Mouse (Mus musculus) urinary bladder, postnatal 10 days (tissue): Measurements from ENCODE around the gene Hepacam2.
"Not testable (repeated sequence)": the region's sequence is repeated elsewhere in the genome, so short reads cannot be mapped to it uniquely, and the experiment has no call there.

Experiments
- DNase-seq: peaks from one replicate; pipeline ENCODE4 v3.0.0; 2022; ENCODE audit warnings: low spot score

Gene Hepacam2

DNA sequence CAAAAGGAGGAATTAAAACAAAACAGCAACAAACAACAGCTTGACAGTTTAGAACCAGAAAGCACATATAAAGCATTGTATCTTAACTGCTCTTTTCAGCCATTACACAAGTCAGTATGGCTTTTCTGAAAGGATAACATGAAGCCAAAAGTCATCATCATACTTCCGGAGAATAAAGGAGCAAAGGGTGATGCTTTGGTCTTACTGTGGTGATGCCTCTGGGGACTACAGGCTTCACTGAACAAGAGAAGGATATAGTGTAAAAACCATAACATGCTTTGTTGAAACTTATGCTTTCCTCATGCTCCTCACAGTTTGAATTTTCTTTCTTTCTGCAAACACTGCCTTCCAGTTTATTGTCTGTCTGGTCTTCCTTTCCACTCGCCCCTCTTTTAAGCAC, 34.5 kb downstream of the Hepacam2 start:
- no peak for DNase-seq

DNA sequence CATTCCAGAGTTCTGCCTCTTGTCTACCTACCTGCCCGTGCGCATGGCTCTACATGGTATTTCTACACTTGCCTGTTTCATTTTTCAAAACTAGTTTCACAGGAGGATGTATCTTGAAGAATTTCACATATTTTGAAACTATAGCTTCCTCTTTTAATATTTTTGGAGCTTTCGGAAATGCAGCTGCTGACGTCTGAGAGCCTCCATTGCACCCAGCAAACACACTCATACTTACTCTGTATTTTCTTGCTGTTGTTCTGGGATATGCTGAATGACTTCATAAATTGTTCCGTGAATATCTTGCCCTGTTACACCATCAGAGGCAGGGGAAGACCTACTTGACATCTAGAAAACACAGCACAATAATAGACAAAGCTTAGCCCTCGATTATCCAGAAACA, 35.1 kb downstream of the Hepacam2 start:
- DNase-seq: no peak

DNA sequence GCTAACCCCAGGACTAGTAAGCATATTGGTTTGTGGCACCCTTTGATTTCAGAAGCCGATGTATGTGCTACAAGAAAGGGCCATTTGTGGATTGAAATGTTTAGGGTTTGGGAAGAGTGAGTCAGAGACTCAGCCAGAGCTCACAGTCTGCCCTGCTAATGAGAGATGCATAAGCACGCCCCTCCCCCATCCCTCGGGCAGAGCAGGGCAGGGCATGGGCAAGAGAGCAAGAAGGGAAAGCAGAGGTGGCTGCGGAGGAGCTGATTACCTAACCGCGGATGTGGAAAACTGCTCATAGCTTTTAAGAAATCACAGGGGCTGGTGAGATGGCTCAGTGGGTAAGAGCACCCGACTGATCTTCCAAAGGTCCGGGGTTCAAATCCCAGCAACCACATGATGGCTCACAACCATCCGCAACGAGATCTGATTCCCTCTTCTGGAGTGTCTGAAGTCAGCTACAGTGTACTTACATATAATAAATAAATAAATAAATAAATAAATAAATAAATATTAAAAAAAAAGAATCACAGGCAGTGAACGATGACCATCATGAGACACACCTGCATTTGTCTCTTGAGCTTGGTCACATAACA, 42.1 kb downstream of the Hepacam2 start:
- DNase-seq: no peak

DNA sequence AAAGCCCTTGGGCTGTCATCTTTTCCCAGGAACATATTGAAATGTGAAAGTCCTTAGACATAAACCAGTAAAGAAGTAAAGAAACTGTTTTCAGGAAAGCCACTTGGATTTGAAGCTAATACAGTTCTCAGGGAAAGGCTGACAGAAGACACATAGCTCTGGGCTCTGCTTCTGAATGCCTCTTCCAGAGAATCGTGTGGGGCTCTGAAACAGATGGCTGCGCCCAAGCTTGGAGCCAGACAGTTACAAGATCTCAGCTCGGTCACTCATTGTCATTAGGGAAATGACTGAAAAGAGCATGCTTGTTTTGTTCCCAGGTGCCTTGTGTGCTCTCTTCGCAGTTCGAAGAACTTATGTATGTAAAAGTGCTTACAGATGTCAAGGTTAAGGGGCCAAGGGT, 43.7 kb downstream of the Hepacam2 start:
- DNase-seq: no peak

DNA sequence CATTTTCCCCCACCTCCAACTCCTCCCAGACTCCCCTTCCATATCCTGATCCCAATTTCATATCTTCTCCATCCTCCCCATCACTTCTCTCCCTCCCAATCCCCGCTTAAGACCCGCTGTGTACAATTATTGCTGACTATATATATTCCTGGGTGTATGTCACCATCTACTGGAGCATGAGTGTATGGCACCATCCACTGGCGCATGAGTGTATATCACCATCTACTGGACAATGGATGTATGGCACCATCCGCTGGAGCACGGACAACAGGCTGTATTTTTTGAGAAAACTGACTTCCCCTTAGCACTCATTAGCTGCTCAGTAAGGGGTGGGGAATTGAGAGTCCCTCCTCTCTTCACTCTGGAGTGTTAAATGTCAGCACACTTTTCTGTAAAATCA, 50.7 kb downstream of the Hepacam2 start:
- no peak for DNase-seq

DNA sequence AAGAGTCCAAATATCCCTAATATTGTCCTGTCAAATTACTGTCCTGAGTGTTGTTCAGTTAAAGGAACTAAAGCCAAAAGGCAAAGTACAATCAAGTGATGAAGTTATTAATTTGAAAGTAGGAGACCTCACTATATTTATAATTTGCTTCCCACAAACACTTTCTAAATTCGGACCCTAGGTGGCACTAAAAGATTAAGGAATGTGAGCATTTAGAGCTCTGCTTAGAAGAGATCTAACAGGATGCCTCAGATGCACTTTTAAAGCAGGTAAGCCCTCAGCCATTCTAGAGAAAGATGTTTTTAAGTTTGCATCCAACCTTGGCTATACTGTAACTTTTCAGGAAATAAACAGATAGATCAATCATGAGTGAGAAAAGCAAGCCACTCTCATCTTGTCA, 54.2 kb downstream of the Hepacam2 start:
- DNase-seq: no peak

DNA sequence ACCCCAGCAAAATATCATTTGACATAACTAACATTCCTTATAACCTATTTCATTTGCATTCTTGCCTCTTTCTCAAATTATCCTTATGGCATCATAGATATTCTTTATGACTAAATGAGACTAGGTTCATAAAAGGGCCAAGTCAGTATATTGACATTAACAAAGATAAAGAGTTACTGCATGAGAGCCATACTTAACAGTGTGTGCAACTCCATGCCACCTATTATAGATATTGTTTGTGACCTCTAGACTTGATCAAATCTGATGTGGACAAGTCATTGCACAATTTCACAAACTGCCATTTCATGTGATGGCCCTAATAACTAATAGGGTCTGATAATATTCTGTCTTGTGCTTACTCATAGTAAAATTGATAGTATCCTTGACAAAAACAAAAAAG, 62.0 kb downstream of the Hepacam2 start:
- no peak for DNase-seq

DNA sequence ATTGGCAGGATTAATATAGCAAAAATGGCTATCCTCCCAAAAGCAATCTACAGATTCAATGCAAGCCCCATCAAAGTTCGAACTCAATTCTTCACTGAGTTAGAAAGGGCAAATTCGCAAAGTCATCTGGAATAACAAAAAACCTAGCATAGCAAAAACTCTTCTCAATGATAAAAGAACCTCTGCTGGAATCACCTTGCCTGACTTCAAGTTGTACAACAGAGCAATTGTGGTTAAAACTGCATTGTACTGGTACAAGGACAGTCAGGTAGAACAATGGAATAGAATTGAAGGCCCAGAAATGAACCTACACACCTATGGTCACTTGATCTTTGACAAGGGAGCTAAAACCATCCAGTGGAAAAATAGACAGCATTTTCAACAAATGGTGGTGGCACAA, 67.1 kb downstream of the Hepacam2 start:
- DNase-seq: not testable (repeated sequence)

DNA sequence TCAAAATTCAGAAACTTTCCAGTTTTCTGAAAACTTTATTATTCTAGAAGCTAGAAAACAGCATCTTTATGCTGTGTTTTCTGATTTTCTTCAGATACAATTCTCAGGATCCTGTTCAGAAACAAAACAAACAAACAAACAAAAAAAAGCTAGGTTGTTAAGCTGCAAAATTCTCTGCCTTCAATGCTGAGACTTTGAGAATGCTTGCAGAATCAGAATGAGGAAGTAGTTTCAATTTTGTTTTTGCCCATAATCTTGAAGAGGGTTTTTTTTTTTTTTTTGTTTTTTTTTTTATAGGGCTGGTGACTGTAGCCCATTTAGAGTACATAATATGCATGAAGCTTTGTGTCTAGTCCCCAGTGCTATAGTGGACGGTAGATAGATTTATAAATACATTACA, 71.1 kb downstream of the Hepacam2 start:
- DNase-seq: no peak

DNA sequence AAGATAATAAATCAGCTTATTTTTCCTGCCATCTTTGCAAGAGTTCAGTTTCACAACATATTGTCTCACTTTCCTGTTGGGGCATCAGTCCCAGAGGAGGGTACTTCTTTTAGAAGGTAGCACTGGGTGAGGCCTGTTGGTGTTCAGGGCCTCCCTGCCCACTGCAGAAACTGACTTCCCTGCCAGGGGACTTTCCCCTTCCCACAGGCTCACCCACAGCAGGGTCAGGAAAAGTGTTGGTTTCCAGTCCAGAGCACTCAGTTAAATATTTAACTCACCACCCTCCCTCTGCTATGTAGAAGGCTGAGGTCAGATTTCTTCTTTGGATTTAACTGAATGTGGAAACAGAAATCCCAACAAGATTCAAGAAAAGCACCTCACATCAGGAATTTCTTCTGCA, 72.8 kb downstream of the Hepacam2 start:
- not testable (repeated sequence) for DNase-seq

DNA sequence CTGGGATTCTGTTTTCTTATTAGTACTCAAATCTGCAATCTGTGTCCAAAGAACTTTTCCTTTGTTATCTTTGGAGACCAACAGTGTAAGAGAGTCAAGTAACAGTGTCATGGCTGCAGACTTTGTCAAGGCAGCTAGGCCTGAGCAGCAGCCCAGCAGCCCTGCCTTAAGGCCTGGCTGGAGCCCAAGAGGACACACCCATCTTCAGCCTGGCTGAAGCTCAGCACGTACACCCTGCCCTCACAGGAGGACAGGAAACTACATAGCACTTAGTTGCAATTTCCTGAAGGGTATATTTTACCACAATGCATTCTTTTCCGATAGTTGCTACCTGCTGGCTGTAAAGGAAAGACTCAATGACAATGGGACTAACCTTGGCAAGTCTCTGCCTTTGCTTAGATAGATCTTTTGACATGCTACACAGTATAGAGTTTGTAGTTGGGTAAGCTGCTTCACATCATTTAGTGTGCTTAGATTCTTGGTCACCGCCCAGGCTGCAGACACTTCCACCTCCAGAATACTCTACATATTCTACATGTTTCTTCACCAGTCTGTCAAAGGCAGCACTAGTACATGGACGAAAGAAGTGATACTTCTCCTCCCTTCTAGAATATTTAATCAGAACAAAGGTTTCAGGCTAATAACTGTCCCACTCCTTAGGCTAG, 73.4 kb downstream of the Hepacam2 start:
- not testable (repeated sequence) for DNase-seq
